Mouse (Mus musculus) forebrain, embryonic 10.5 days (tissue): Measurements from ENCODE around the gene Isoc2b. TPM values are rescaled to one million over a fixed set of nuclear protein-coding genes. Genes with fewer than 3 reads are reported as not detected.
"Not testable (repeated sequence)": the region's sequence is repeated elsewhere in the genome, so short reads cannot be mapped to it uniquely, and the experiment has no call there.

Source experiments
- DNase-seq: peaks from one replicate; pipeline ENCODE4 v3.0.0-alpha.2; 2017; ENCODE audit warnings: low spot score; ENCODE audit errors: extremely low spot score
- H3K27ac ChIP-seq: fragments of 300-500 bp; sonication (generic); 2 replicates; pipeline ENCODE4 v1.5.1; 2016; ENCODE audit warnings: mild to moderate bottlenecking
- H3K27me3 ChIP-seq: fragments of 300-500 bp; sonication (generic); 2 replicates; pipeline ENCODE4 v1.6.1; 2016; ENCODE audit warnings: mild to moderate bottlenecking; ENCODE audit not compliant: poor library complexity, severe bottlenecking
- H3K36me3 ChIP-seq: fragments of 300-500 bp; sonication (generic); replicated peaks from 2 replicates; pipeline ENCODE4 v1.6.1; 2016; ENCODE audit warnings: mild to moderate bottlenecking, moderate library complexity
- H3K4me1 ChIP-seq: fragments of 300-500 bp; sonication (generic); 2 replicates; pipeline ENCODE4 v1.6.1; 2016
- H3K4me3 ChIP-seq: fragments of 300-500 bp; sonication (generic); 2 replicates; pipeline ENCODE4 v1.5.1; 2016; ENCODE audit warnings: mild to moderate bottlenecking, moderate library complexity
- H3K9me3 ChIP-seq: fragments of 300-500 bp; sonication (generic); 2 replicates; pipeline ENCODE4 v1.6.1; 2016; ENCODE audit warnings: mild to moderate bottlenecking, moderate library complexity
- WGBS: fragments of 180-500 bp; shearing (Covaris S2); methylation state at CpG from one replicate; pipeline ENCODE4 v1.1.7; 2016; 5-methylcytosine and 5-hydroxymethylcytosine counted together
- polyA plus RNA-seq: library from polyadenylated mRNA; unstranded; fragments of >200 nt; fragmentation: Nextera tagmentation; extraction: Ambion mirVana; gene quantifications from 2 replicates; pipeline ENCODE4 v1.2.1, GENCODE M21; 2016

The Isoc2b gene
- polyA plus RNA-seq, 1 experiment from 2014 or later: 2.6 TPM

GRCm38 (mm10) chr7:4816559-4816958 lies 53.5 kb downstream of the Isoc2b start:
- H3K36me3 ChIP-seq: peaks cover under 1% of the 10 kb centered on the region; the same call in 1 of the 2 replicates
- H3K27ac ChIP-seq: no peak overlapping the region
- H3K9me3 ChIP-seq: no peaks in the 10 kb centered on the region
- H3K4me1 ChIP-seq: peaks cover 8% of the 10 kb centered on the region
- no peak overlapping the region for H3K4me3 ChIP-seq
- DNase-seq: no peak
- no peaks in the 10 kb centered on the region for H3K27me3 ChIP-seq

DNA sequence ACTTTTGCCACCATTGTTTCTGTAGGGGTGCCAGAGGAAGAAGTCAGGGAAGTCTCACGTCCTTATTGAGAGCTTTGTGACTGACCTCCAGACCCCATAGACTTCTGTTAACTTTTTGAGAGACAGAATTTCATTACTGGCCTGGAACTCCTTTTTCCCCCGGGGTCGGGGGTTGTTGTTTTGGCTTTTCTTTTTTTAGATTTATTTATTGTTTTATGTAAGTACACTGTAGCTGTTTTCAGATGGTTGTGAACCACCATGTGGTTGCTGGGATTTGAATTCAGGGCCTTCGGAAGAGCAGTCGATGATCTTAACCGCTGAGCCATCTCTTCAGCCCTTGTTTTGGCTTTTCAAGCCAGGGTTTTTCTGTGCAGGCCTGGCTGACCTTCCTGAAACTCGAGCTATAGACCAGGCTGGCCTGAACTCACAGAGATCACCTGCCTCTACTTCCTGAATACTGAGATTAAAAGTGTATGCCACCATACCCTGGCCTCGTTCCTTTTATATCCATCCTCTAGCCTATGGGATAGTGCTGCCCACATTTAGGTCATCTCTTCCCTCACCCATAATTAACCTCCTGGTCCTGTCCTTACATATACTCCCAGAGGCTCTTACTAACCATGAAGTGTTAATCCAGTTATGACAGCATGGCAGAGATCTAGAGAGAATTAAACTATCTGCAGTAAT lies 56.8 kb downstream of the Isoc2b start:
- Histone ChIP-seq H3K27me3 (no peaks in the 10 kb centered on the region), H3K36me3 (peaks cover 34% of the 10 kb centered on the region), H3K27ac (peak overlapping the region; percentile 98), H3K4me3 (peak overlapping the region; percentile 100), H3K9me3 (no peaks in the 10 kb centered on the region), H3K4me1 (peaks cover 37% of the 10 kb centered on the region)
- DNase-seq: no peak
- WGBS: 23% methylated on average over 8 of the region's 8 CpGs

- peaks cover 37% of the 10 kb centered on the region for H3K4me1 ChIP-seq
- WGBS: under 1% methylated on average over 62 of the region's 62 CpGs
- H3K9me3 ChIP-seq: no peaks in the 10 kb centered on the region
- peaks cover 39% of the 10 kb centered on the region for H3K36me3 ChIP-seq
- H3K4me3 ChIP-seq: peak within 1 kb of the TSS; percentile 100
- DNase-seq: peak; percentile 99
- H3K27ac ChIP-seq: peak within 1 kb of the TSS; percentile 98
- H3K27me3 ChIP-seq: no peaks in the 10 kb centered on the region
Observed at GRCm38 (mm10) chr7:4812303-4813104, 57.6 kb downstream of the Isoc2b start, which contains the start of gene Ube2s. Gene Ube2s, minus strand, starts transcription at chr7:4812590.

- 0% methylated on average over 35 of the region's 36 CpGs for WGBS
- H3K36me3 ChIP-seq: peaks cover 45% of the 10 kb centered on the region
- H3K9me3 ChIP-seq: no peaks in the 10 kb centered on the region
- peak overlapping the region; percentile 100 for H3K4me3 ChIP-seq
- peak overlapping the region; percentile 98 for H3K27ac ChIP-seq
- H3K27me3 ChIP-seq: no peaks in the 10 kb centered on the region
- peaks cover 37% of the 10 kb centered on the region for H3K4me1 ChIP-seq
- peak; percentile 49 for DNase-seq
Observed at GRCm38 (mm10) chr7:4811842-4812302, 58.2 kb downstream of the Isoc2b start.

DNA sequence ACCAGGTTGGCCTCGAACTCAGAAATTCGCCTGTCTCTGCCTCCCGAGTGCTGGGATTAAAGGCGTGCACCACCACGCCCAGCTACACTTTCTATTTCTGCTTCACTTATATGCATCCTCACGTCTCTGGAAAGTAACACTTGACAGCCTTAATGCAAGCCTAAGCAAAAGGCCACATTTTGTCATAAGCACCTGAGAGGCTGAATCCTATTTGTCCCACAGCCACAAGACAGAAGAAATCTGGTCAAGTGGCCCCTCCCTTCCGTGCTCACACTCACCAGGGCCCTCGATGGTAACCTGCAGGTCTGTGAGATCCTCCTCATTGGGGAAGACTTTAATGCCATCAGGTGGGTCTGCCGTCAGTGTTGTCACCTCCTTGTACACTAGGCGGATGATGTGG lies 58.9 kb downstream of the Isoc2b start:
- H3K36me3 ChIP-seq: peaks cover 53% of the 10 kb centered on the region
- not testable (repeated sequence) for H3K9me3 ChIP-seq, H3K27me3 ChIP-seq, DNase-seq
- peak overlapping the region; percentile 100 for H3K4me3 ChIP-seq
- H3K27ac ChIP-seq: peak overlapping the region; percentile 98
- H3K4me1 ChIP-seq: peaks cover 37% of the 10 kb centered on the region
- WGBS: 47% methylated on average over 10 of the region's 10 CpGs

- WGBS: 95% methylated on average over 7 of the region's 7 CpGs
- DNase-seq: no peak
- peaks cover 29% of the 10 kb centered on the region for H3K4me1 ChIP-seq
- no peaks in the 10 kb centered on the region for H3K9me3 ChIP-seq
- H3K36me3 ChIP-seq: peaks cover 80% of the 10 kb centered on the region
- no peak overlapping the region for H3K4me3 ChIP-seq
- no peak overlapping the region for H3K27ac ChIP-seq
- no peaks in the 10 kb centered on the region for H3K27me3 ChIP-seq
Observed at GRCm38 (mm10) chr7:4806716-4807115, 63.3 kb downstream of the Isoc2b start.

DNA sequence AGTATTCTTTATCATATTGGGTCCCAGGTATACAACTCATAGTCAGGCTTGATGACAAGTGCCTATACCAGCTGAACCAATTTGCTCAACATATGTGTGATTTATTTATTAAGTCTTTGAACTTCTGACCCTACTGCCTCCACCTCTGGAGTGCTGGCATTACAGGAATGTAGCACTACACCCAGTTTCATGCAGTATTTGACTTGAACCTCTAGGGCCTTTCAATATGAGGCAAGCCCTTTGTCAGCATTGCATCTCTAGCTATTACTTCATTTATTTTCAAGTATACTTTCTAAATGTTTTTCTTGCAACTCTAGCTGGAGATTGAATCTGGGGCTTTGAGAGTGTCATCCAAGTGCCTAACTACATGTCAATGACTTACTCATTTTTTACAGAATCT lies 67.8 kb downstream of the Isoc2b start:
- Histone ChIP-seq H3K4me3 (no peak overlapping the region), H3K36me3 (peaks cover 52% of the 10 kb centered on the region), H3K4me1 (no peaks in the 10 kb centered on the region), H3K27me3 (no peaks in the 10 kb centered on the region), H3K9me3 (no peaks in the 10 kb centered on the region), H3K27ac (no peak overlapping the region)
- no peak for DNase-seq

GRCm38 (mm10) chr7:4795767-4796433 lies 74.2 kb downstream of the Isoc2b start:
- Histone ChIP-seq H3K27me3 (peaks cover 6% of the 10 kb centered on the region; the same call in 1 of the 2 replicates), H3K4me1 (peaks cover 13% of the 10 kb centered on the region), H3K4me3 (no peak overlapping the region), H3K27ac (no peak overlapping the region), H3K9me3 (no peaks in the 10 kb centered on the region), H3K36me3 (peaks cover 53% of the 10 kb centered on the region)
- DNase-seq: no peak
- WGBS: 76% methylated on average over 7 of the region's 7 CpGs

Other genes with a start within 250 kb of the Isoc2b start
- 1.6 and 2.1 TPM in 2 replicates for gene Tmem86b, start 238.8 kb downstream of the Isoc2b start, polyA plus RNA-seq
- gene Ppp6r1, start 211.2 kb downstream of the Isoc2b start, polyA plus RNA-seq: 8.0 and 9.2 TPM in 2 replicates
- 135 and 137 TPM in 2 replicates for gene Hspbp1, start 185.2 kb downstream of the Isoc2b start, polyA plus RNA-seq
- gene Brsk1, start 179.7 kb downstream of the Isoc2b start, polyA plus RNA-seq: 2.2 TPM in 2 replicates
- gene Tmem150b, start 145.0 kb downstream of the Isoc2b start, polyA plus RNA-seq: 0.11 and 0.20 TPM in 2 replicates
- gene Kmt5c, start 130.1 kb downstream of the Isoc2b start, polyA plus RNA-seq: 98.9 and 101 TPM in 2 replicates
- gene Cox6b2, start 117.2 kb downstream of the Isoc2b start, polyA plus RNA-seq: 40.4 and 44.2 TPM in 2 replicates
- gene Fam71e2, start 99.0 kb downstream of the Isoc2b start, polyA plus RNA-seq: not detected in 2 replicates
- not detected in 2 replicates for gene Il11, start 87.4 kb downstream of the Isoc2b start, polyA plus RNA-seq
- gene Tmem190, start 87.3 kb downstream of the Isoc2b start, polyA plus RNA-seq: 0.34 TPM in 1 of 2 replicates, not detected in the other
- gene Tmem238, start 80.6 kb downstream of the Isoc2b start, polyA plus RNA-seq: 3.9 and 4.4 TPM in 2 replicates
- 374 and 397 TPM in 2 replicates for gene Rpl28, start 77.4 kb downstream of the Isoc2b start, polyA plus RNA-seq
- 399 and 408 TPM in 2 replicates for gene Ube2s, start 57.7 kb downstream of the Isoc2b start, polyA plus RNA-seq
- gene Shisa7, start 25.6 kb downstream of the Isoc2b start, polyA plus RNA-seq: 0.47 and 0.79 TPM in 2 replicates
- 0.73 and 1.0 TPM in 2 replicates for gene Isoc2a, start 6.9 kb upstream of the Isoc2b start, polyA plus RNA-seq
- gene Gm36210, start 36.3 kb upstream of the Isoc2b start, polyA plus RNA-seq: 0.12 and 0.22 TPM in 2 replicates
- gene Zfp628, start 45.0 kb upstream of the Isoc2b start, polyA plus RNA-seq: 4.1 and 4.2 TPM in 2 replicates
- 8.1 and 8.3 TPM in 2 replicates for gene Nat14, start 51.8 kb upstream of the Isoc2b start, polyA plus RNA-seq
- gene Ssc5d, start 55.5 kb upstream of the Isoc2b start, polyA plus RNA-seq: 1.2 and 1.3 TPM in 2 replicates
- gene Sbk2, start 94.1 kb upstream of the Isoc2b start, polyA plus RNA-seq: 0.11 TPM in 1 of 2 replicates, not detected in the other
- gene Sbk3, start 100.9 kb upstream of the Isoc2b start, polyA plus RNA-seq: 0.10 TPM in 1 of 2 replicates, not detected in the other
- 27.3 and 28.7 TPM in 2 replicates for gene Zfp579, start 125.9 kb upstream of the Isoc2b start, polyA plus RNA-seq
- gene Zfp524, start 144.2 kb upstream of the Isoc2b start, polyA plus RNA-seq: 8.4 and 9.4 TPM in 2 replicates
- gene Fiz1, start 144.4 kb upstream of the Isoc2b start, polyA plus RNA-seq: 54.0 and 54.1 TPM in 2 replicates
- 1.0 and 1.1 TPM in 2 replicates for gene Gm44973, start 145.2 kb upstream of the Isoc2b start, polyA plus RNA-seq
- 5.1 and 5.7 TPM in 2 replicates for gene Zfp865, start 150.1 kb upstream of the Isoc2b start, polyA plus RNA-seq
- 4.7 and 6.6 TPM in 2 replicates for gene Ccdc106, start 150.3 kb upstream of the Isoc2b start, polyA plus RNA-seq
- gene 4632433K11Rik, start 163.9 kb upstream of the Isoc2b start, polyA plus RNA-seq: not detected in 2 replicates
- 3.0 and 3.8 TPM in 2 replicates for gene Zfp784, start 168.2 kb upstream of the Isoc2b start, polyA plus RNA-seq
- 38.0 and 38.8 TPM in 2 replicates for gene Zfp580, start 181.3 kb upstream of the Isoc2b start, polyA plus RNA-seq
- gene U2af2, start 191.9 kb upstream of the Isoc2b start, polyA plus RNA-seq: 181 and 196 TPM in 2 replicates
- 53.5 and 54.6 TPM in 2 replicates for gene Epn1, start 210.0 kb upstream of the Isoc2b start, polyA plus RNA-seq
- not detected in 2 replicates for gene Rfpl4, start 246.7 kb upstream of the Isoc2b start, polyA plus RNA-seq